Mouse (Mus musculus): Measurements from ENCODE around the gene Disc1. TPM values are rescaled to one million over a fixed set of nuclear protein-coding genes. Genes with fewer than 3 reads are reported as not detected.

Gene Disc1
- total and polyA plus RNA-seq, 3 experiments: 0.75 to 2.2 TPM; not detected in 1

DNA sequence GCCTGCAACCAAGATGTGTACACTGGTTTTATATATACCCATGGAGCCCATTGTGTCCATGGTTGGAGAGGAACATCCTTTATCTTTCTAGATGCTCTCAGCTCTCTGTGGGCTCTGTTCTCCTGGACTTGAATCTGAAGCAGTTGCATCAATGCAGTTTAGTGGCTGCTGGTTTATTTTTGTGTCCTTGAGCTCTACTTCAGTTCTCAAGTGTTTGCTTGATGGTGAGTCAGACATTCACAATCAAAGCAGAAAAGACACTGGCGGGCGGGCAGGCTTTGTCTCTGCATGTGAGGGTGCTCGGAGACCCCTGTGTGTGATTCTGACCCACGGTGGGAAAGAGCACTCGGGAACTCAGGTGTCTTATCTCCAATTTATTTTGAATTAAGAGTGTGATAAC lies 166.6 kb downstream of the Disc1 start:
- Histone ChIP-seq H3K9me3 (replicated peaks; ENCODE audit: insufficient read depth, low read length) (no peaks in the 10 kb centered on the region), H3K4me3 (ENCODE audit: control insufficient read depth in 1 of 2, insufficient read depth in 1 of 2, low read depth in 2 of 2, low read length in 2 of 2) (no peak overlapping the region), H3K27me3 (ENCODE audit: control insufficient read depth in 1 of 2, insufficient read depth in 2 of 2, low read length in 2 of 2) (no peaks in the 10 kb centered on the region), H3K36me3 (ENCODE audit: control insufficient read depth in 1 of 2, insufficient read depth in 2 of 2, low read length in 2 of 2) (no peaks in the 10 kb centered on the region), H3K9ac (ENCODE audit: control insufficient read depth, low read depth, low read length, poor library complexity, severe bottlenecking) (no peak overlapping the region), H3K4me1 (ENCODE audit: control insufficient read depth in 1 of 2, insufficient read depth in 2 of 2, low read length in 2 of 2) (no peaks in the 10 kb centered on the region), H3K27ac (ENCODE audit: control insufficient read depth, low read depth, low read length) (no peak overlapping the region), H3K79me2 (ENCODE audit: control insufficient read depth, insufficient read depth, low read length, poor library complexity) (no peaks in the 10 kb centered on the region)
- TF ChIP-seq EP300 (IDR thresholded peaks at IDR 0.05; ENCODE audit: low read depth in 1 of 2, low read length in 2 of 2): no peak
- TF ChIP-seq MYB (IDR thresholded peaks at IDR 0.05; ENCODE audit: low read depth, low read length): no peak
- TF ChIP-seq NELFE (IDR thresholded peaks at IDR 0.05; ENCODE audit: low read depth, low read length): no peak
- TF ChIP-seq ETS1 (IDR thresholded peaks at IDR 0.05; ENCODE audit: low read depth, low read length): no peak
- TF ChIP-seq GABPA (IDR thresholded peaks at IDR 0.05; ENCODE audit: low read depth, low read length): no peak
- no peak for TF ChIP-seq POLR2AphosphoS5 (IDR thresholded peaks at IDR 0.05; ENCODE audit: borderline replicate concordance, low read depth, low read length)
- TF ChIP-seq MYC (IDR thresholded peaks at IDR 0.05; ENCODE audit: low read depth, low read length): no peak
- no peak for TF ChIP-seq CTCF (IDR thresholded peaks at IDR 0.05 in 2 of 3, conservative IDR thresholded peaks at IDR 0.05 in 1 of 3; ENCODE audit: control insufficient read depth in 1 of 3, insufficient read depth in 1 of 3, low read depth in 2 of 3, low read length in 3 of 3, poor library complexity in 1 of 3, severe bottlenecking in 1 of 3)
- TF ChIP-seq JUND (IDR thresholded peaks at IDR 0.05; ENCODE audit: low read depth, low read length): no peak
- TF ChIP-seq ZMIZ1 (IDR thresholded peaks at IDR 0.05; ENCODE audit: low read depth, low read length): no peak
- no peak for DNase-seq (ENCODE audit: low read depth, low spot score)

DNA sequence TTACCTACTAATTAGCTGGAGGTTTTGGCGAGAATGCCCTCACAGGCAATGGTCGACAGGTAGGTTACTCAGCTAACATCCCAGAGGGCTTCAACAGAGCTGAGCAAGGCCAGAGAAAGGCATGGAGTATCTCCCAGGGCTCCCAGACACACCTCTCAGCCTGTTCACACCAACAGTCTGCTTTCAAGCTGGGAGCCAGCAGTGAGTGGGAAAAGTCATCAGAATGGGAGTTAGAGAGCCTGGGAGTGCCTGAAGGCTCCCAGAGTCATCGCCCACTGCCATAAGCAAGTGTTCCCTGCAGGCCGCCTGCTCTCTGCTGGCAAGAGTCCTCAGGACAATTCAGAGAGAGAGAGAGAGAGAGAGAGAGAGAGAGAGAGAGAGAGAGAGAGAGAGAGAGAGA lies 167.1 kb downstream of the Disc1 start:
- no peak for TF ChIP-seq SMC3 (IDR thresholded peaks at IDR 0.05; ENCODE audit: low read depth, low read length)
- no peak for TF ChIP-seq ZKSCAN1 (IDR thresholded peaks at IDR 0.05; ENCODE audit: low read depth, low read length)
- TF ChIP-seq CHD2 (IDR thresholded peaks at IDR 0.05; ENCODE audit: low read length): no peak
- TF ChIP-seq NELFE (IDR thresholded peaks at IDR 0.05; ENCODE audit: low read depth, low read length): no peak
- TF ChIP-seq JUND (IDR thresholded peaks at IDR 0.05; ENCODE audit: low read depth, low read length): no peak
- H3K4me3 ChIP-seq (ENCODE audit: control insufficient read depth in 1 of 2, insufficient read depth in 1 of 2, low read depth in 2 of 2, low read length in 2 of 2): no peak overlapping the region
- no peaks in the 10 kb centered on the region for H3K4me1 ChIP-seq (ENCODE audit: control insufficient read depth in 1 of 2, insufficient read depth in 2 of 2, low read length in 2 of 2)
- H3K27me3 ChIP-seq (ENCODE audit: control insufficient read depth in 1 of 2, insufficient read depth in 2 of 2, low read length in 2 of 2): no peaks in the 10 kb centered on the region
- H3K9me3 ChIP-seq (replicated peaks; ENCODE audit: insufficient read depth, low read length): no peaks in the 10 kb centered on the region
- no peak for DNase-seq (ENCODE audit: low read depth, low spot score)
- no peak overlapping the region for H3K27ac ChIP-seq (ENCODE audit: control insufficient read depth, low read depth, low read length)
- H3K79me2 ChIP-seq (ENCODE audit: control insufficient read depth, insufficient read depth, low read length, poor library complexity): no peaks in the 10 kb centered on the region
- H3K9ac ChIP-seq (ENCODE audit: control insufficient read depth, low read depth, low read length, poor library complexity, severe bottlenecking): no peak overlapping the region
- no peaks in the 10 kb centered on the region for H3K36me3 ChIP-seq (ENCODE audit: control insufficient read depth in 1 of 2, insufficient read depth in 2 of 2, low read length in 2 of 2)

DNA sequence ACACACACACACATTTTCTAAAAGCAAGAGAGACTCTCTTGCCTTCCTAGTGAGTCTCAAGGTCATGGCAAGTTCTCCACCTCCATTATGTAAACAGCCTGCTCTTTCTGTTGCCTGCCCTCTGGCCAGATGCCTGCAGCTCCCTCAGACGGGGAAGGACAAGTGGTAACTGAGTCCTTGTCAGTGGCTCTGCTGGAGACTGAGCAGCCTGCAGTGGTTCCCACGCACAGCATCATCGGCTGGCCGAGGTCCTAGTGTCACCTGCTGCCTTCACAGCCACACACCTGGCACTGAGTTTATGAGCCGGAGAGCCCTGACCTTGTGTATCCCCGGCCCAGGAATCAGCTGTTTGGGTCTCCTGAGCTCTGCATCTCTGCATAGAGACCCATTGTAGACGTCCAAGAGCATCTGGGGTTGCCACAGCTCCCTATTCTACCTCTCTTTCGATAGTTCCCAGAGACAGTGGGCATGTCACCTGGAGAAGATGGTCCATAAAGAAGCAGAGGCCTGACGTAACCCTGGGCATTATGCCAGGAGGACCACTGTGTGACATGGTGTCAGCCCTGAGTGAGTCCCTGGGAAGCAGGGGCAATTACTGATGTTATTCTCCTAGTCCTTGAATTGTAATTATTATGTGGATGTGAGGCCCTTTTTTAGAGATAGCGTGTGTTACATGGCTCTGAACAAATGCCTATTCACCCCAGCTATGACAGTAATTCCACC lies 169.2 kb downstream of the Disc1 start:
- Histone ChIP-seq H3K4me1 (ENCODE audit: control insufficient read depth in 1 of 2, insufficient read depth in 2 of 2, low read length in 2 of 2) (no peaks in the 10 kb centered on the region), H3K27me3 (ENCODE audit: control insufficient read depth in 1 of 2, insufficient read depth in 2 of 2, low read length in 2 of 2) (no peaks in the 10 kb centered on the region), H3K4me3 (ENCODE audit: control insufficient read depth in 1 of 2, insufficient read depth in 1 of 2, low read depth in 2 of 2, low read length in 2 of 2) (no peak overlapping the region), H3K9ac (ENCODE audit: control insufficient read depth, low read depth, low read length, poor library complexity, severe bottlenecking) (no peak overlapping the region), H3K27ac (ENCODE audit: control insufficient read depth, low read depth, low read length) (no peak overlapping the region), H3K36me3 (ENCODE audit: control insufficient read depth in 1 of 2, insufficient read depth in 2 of 2, low read length in 2 of 2) (no peaks in the 10 kb centered on the region), H3K79me2 (ENCODE audit: control insufficient read depth, insufficient read depth, low read length, poor library complexity) (no peaks in the 10 kb centered on the region), H3K9me3 (replicated peaks; ENCODE audit: insufficient read depth, low read length) (no peaks in the 10 kb centered on the region)
- TF ChIP-seq CHD1 (IDR thresholded peaks at IDR 0.05; ENCODE audit: low read depth, low read length): no peak
- no peak for TF ChIP-seq JUND (IDR thresholded peaks at IDR 0.05; ENCODE audit: low read depth, low read length)
- no peak for TF ChIP-seq GATA1 (IDR thresholded peaks at IDR 0.05; ENCODE audit: low read depth, low read length)
- no peak for TF ChIP-seq SIN3A (IDR thresholded peaks at IDR 0.05; ENCODE audit: low read length)
- TF ChIP-seq SMC3 (IDR thresholded peaks at IDR 0.05; ENCODE audit: low read depth, low read length): no peak
- TF ChIP-seq CHD2 (IDR thresholded peaks at IDR 0.05; ENCODE audit: low read length): no peak
- TF ChIP-seq USF2 (IDR thresholded peaks at IDR 0.05; ENCODE audit: borderline replicate concordance in 1 of 2, insufficient read depth in 1 of 2, low read depth in 1 of 2, low read length in 2 of 2): no peak
- TF ChIP-seq ETS1 (IDR thresholded peaks at IDR 0.05; ENCODE audit: low read depth, low read length): no peak
- TF ChIP-seq MXI1 (IDR thresholded peaks at IDR 0.05; ENCODE audit: low read depth, low read length): no peak
- TF ChIP-seq HCFC1 (IDR thresholded peaks at IDR 0.05; ENCODE audit: low read depth, low read length): no peak
- TF ChIP-seq ELF1 (IDR thresholded peaks at IDR 0.05; ENCODE audit: low read depth, low read length): no peak
- DNase-seq (ENCODE audit: low read depth, low spot score): no peak
